Mouse (Mus musculus) urinary bladder, adult 2 months (tissue): ENCODE results near the gene H2-Q7. TPM values are rescaled to one million over a fixed set of nuclear protein-coding genes. Genes with fewer than 3 reads are reported as not detected.
"Not testable (repeated sequence)": the region's sequence is repeated elsewhere in the genome, so short reads cannot be mapped to it uniquely, and the experiment has no call there.

Experiments
- DNase-seq: peaks from one replicate; pipeline ENCODE4 v3.0.0; 2022; ENCODE audit warnings: low spot score
- polyA plus RNA-seq: library from polyadenylated mRNA; depleted of rRNA; stranded (reverse); fragments of >200 nt; gene quantifications from 2 replicates; pipeline ENCODE4 v1.2.3, GENCODE M21; 2012; rRNA removed

The H2-Q7 gene
- polyA plus RNA-seq: 56.1 and 64.7 TPM in 2 replicates

GRCm38 (mm10) chr17:35438885-35439284 is at the start of gene H2-Q7:
Gene H2-Q7, plus strand, starts transcription at chr17:35439155.
- DNase-seq: peak; percentile 43

- not testable (repeated sequence) for DNase-seq
Measured at GRCm38 (mm10) chr17:35389796-35390195, 49.2 kb upstream of the H2-Q7 start.

GRCm38 (mm10) chr17:35392671-35393070 is 46.3 kb upstream of the H2-Q7 start:
- not testable (repeated sequence) for DNase-seq

- not testable (repeated sequence) for DNase-seq
Measured at GRCm38 (mm10) chr17:35393864-35394800, 44.8 kb upstream of the H2-Q7 start.

DNA sequence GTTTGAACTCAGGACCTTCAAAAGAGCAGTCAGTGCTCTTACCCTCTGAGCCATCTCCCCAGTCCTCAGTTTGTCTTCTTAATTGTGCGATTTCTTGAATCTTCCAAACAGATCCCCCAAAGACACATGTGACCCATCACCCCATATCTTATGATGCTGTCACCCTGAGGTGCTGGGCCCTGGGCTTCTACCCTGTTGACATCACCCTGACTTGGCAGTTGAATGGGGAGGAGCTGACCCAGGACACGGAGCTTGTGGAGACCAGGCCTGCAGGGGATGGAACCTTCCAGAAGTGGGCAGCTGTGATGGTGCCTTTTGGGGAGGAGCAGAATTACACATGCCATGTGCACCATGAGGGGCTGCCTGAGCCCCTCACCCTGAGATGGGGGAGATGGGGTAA is 42.0 kb upstream of the H2-Q7 start:
- DNase-seq: not testable (repeated sequence)

- DNase-seq: not testable (repeated sequence)
Measured at GRCm38 (mm10) chr17:35413057-35413456, 25.9 kb upstream of the H2-Q7 start.

DNA sequence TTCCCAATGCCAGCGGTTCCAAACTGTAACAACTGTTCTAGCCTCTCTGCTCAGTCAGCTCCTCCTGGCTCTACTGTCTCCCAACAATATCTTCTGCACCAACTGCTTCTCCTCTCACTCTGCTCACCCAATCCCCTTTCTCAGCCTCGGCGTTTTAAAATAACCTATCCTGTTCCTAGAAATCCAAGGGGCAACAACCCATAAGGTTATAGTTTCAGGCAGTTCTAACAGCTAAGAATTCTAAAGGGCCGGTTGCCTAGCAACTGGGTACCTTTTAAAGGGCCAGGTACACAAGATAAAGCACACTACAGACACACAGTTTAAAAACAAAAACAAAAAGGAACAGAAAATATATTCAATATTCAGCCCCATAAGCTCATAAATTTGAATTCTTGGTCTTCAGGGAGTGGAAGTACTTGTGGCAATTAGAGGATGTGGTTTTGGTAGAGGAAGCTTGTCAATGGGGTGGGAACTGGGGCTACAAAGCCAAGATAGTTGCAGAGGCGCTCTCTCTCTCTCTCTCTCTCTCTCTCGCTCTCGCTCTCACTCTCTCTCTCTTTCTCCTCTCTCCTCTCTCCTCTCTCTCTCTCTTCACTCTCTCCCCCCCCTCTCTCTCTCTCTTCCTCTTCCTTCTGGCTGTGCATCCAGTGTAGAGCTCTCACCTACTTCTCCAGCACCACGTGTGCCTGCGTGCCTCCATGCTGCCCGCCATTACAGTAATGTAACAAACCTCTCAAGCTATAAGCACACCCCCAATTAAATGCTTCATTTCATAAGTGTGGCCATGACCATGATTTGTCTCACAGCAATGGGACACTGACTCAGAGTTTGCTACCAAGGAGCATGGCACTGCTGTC is 23.5 kb upstream of the H2-Q7 start:
- not testable (repeated sequence) for DNase-seq

DNA sequence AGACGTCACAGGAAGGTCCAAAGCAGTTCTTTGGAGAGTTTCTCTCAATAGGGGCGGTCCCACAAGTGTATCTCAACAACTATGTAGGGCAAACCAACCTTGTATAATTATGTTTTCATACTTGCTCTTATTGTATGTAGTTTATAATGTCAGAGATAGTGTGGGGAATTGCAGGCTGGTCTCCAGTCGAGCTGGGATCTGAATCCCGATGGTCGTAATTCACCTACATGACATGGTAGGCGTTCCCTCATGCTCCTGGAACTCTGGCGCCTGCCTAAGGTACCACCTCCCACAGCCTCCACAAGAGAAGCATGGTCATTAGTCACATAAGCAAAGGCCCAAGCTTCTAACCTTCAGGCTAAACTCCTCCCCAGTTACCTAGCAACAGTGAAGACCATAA is 20.2 kb upstream of the H2-Q7 start:
- no peak for DNase-seq

DNA sequence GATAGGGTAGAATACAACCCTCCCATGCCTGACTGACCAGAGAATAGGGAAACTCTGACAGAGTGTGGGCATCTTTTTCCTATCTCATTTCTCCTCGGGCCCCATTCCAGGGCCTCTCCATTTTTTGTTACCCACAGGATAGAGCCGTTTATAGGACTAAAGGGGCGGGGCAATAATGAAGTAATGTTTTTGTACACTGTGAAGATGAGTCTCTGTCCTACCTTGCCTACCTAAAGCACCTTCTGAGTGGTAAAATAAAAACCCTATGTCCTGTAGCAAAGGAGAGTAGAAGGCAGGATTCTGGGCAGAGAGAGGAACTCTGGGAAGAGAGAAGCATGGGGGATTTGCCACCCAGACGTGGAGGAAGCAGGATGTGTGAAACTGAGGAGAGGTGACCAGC is 19.4 kb upstream of the H2-Q7 start:
- DNase-seq: not testable (repeated sequence)

DNA sequence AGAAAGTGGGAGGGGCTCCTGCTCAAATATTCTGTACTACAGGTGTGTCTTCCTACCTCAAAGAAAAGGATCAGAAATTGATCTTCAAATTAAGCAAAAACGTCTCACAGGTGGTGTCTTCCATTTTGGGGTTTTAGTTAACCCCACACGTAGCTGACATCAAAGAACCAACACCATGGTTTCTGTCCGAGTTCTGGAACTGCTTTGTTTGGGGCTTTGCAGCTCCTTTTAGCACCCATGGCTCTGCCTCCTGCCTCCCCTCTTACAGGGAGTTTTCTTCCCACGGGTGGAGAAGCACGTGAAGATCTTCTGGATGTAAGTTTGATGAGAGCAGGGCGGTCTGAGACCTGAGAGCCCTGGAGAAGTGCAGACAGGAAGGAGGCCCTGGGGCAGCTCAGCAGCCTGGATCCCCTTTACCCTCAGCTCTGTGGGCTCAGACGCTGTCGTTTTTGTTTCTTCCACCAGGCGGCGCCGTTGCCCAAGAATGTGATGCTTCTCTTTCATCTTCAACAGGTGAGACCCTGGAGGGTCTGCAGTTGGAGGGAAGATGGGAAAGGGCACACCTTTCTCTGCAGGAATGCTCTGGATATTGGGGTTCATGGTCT is 18.6 kb upstream of the H2-Q7 start:
- DNase-seq: not testable (repeated sequence)

DNA sequence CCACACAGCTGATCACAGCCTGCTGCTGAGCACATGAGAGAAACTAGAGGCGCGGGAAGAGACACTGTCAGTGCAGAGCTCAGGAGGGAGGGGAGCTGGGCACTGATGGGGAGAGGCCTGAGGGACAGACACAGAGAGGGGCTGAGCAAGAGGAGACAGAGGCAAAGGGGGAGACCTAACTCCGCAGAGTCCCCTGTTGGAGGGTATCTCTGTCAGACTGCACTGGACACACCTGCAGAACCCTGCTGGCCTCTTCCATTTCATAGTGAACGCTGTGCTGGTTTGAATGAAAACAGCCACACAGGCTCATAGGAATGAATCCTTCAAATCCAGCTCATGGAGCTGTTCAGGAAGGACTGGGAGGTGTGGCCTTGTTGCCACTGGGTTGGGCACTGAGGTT is 17.6 kb upstream of the H2-Q7 start:
- DNase-seq: not testable (repeated sequence)

GRCm38 (mm10) chr17:35422360-35422759 is 16.6 kb upstream of the H2-Q7 start:
- DNase-seq: not testable (repeated sequence)

GRCm38 (mm10) chr17:35423131-35423810 is 15.7 kb upstream of the H2-Q7 start:
- peak; percentile 11 for DNase-seq

GRCm38 (mm10) chr17:35424106-35424505 is 14.8 kb upstream of the H2-Q7 start:
- DNase-seq: peak; percentile 16

DNA sequence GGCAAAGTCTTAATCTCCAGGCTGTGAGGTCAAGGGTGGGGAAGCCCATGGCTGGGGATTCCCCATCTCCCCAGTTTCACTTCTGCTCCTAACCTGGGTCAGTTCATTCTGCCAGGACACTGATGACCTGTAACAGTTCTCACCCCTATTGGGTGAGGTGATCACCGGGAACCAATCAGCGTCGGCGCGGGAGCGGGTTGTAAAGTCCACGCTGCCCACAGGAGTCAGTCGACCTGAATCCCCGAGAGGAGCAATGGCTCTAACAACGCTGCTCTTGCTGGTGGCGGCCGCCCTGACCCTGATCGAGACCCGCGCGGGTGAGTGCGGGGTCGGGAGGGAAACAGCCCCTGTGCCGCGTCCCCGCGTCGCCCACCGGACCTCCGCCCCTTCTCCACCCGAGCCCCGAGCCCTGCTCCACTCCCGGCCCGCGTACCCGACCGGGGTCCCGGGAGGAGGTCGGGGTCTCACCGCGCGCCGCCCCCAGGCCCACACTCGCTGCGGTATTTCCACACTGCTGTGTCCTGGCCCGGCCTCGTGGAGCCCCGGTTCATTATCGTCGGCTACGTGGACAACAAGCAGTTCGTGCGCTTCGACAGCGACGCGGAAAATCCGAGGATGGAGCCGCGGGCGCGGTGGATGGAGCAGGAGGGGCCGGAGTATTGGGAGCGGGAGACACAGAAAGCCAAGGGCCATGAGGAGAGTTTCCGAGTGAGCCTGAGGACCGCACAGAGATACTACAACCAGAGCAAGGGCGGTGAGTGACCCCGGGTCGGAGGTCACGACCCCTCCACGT is 14.1 kb upstream of the H2-Q7 start, which contains the start of gene H2-Q6:
H2-Q6 (plus strand) TSS at position 227 of the 793 bp plus-strand sequence.
- DNase-seq: peak; percentile 35

GRCm38 (mm10) chr17:35425474-35425873 is 13.5 kb upstream of the H2-Q7 start:
- DNase-seq: not testable (repeated sequence)

DNA sequence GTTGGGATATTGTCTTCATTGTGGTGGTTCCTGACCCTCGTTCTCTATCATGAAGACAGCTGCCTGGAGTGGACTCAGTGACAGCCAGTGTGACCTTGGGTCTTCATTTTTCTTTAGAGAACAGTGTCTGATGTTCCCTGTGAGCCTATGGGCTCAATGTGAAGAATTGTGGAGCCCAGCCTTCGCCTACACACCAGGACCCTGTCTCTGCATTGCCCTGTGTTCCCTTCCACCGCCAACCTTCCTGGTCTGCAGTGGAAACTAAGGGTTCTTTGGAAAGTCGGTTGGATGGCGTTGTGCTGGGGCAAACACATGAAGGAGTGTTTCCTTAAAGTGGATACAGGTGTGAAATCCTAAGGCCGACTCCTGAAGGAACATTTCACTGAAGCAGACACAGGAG is 10.1 kb upstream of the H2-Q7 start:
- DNase-seq: not testable (repeated sequence)

- DNase-seq: not testable (repeated sequence)
Measured at GRCm38 (mm10) chr17:35430671-35431070, 8.3 kb upstream of the H2-Q7 start.

GRCm38 (mm10) chr17:35432167-35432566 is 6.8 kb upstream of the H2-Q7 start:
- DNase-seq: not testable (repeated sequence)

- not testable (repeated sequence) for DNase-seq
Measured at GRCm38 (mm10) chr17:35434836-35435235, 4.1 kb upstream of the H2-Q7 start.
